Mouse (Mus musculus): Measurements from ENCODE around the gene Palm2.

DNA sequence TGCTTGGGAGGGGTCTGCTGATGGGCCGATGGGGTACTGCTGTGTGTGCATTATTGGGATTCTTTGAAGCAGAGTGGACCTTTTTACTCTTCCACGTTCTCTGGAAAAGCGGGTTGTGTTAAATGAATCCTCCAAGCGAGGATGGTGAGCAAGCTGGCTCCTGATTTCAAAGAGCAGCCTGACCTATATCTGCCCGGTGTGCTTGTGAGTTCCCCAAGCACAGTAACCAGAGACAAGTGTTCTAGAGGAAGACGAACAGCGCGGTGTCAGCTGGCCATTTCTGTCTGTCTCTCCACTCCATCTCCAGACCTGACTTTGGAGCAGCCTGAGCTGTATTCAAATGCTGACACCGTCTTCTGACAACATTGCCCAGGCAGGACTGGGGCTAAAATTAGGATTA, 204.9 kb downstream of the Palm2 start:
- TF ChIP-seq POLR2AphosphoS2 (IDR thresholded peaks at IDR 0.05; ENCODE audit: insufficient read length, low read depth) (no peak), USF1 (IDR thresholded peaks at IDR 0.05; ENCODE audit: low read depth) (no peak), MAX (IDR thresholded peaks at IDR 0.05; ENCODE audit: low read depth) (no peak), TCF12 (IDR thresholded peaks at IDR 0.05; ENCODE audit: insufficient read depth, poor library complexity, severe bottlenecking) (no peak), POLR2A (IDR thresholded peaks at IDR 0.05; ENCODE audit: insufficient read length, low read depth) (no peak), MYOG (IDR thresholded peaks at IDR 0.05; ENCODE audit: control insufficient read depth in 1 of 3, insufficient read depth in 1 of 3, insufficient read length in 2 of 3, low read depth in 2 of 3) (no peak), SRF (IDR thresholded peaks at IDR 0.05; ENCODE audit: control insufficient read depth, insufficient read length, low read depth) (no peak), MYOD1 (IDR thresholded peaks at IDR 0.05; ENCODE audit: control insufficient read depth in 1 of 3, insufficient read length in 2 of 3, low read depth in 2 of 3) (no peak), E2F4 (IDR thresholded peaks at IDR 0.05; ENCODE audit: insufficient read depth) (no peak), CEBPB (IDR thresholded peaks at IDR 0.05; ENCODE audit: insufficient read depth, poor library complexity, severe bottlenecking) (no peak)

Measured in myocyte (in vitro differentiated cells).